Mouse (Mus musculus) brain, embryonic 14.5 days (tissue): ENCODE results near the gene Olfr1251. TPM values are rescaled to one million over a fixed set of nuclear protein-coding genes. Genes with fewer than 3 reads are reported as not detected.
"Not testable (repeated sequence)": the region's sequence is repeated elsewhere in the genome, so short reads cannot be mapped to it uniquely, and the experiment has no call there.

Experiments
- DNase-seq: peaks from one replicate; pipeline ENCODE4 v3.0.0-alpha.2; 2011; ENCODE audit warnings: low read depth
- CTCF ChIP-seq: fragments of 200-500 bp; IDR thresholded peaks from 2 replicates; pipeline ENCODE4 v1.5.1; 2012; ENCODE audit warnings: inconsistent platforms, mild to moderate bottlenecking, moderate library complexity, borderline replicate concordance; ENCODE audit not compliant: insufficient read depth, insufficient read length; ENCODE audit errors: extremely low read depth
- POLR2A ChIP-seq: fragments of 200-500 bp; IDR thresholded peaks from 2 replicates; pipeline ENCODE4 v1.6.1; 2012; ENCODE audit warnings: mild to moderate bottlenecking, inconsistent platforms, borderline replicate concordance; ENCODE audit not compliant: poor library complexity, insufficient read depth, insufficient read length, severe bottlenecking; ENCODE audit errors: extremely low read depth
- polyA plus RNA-seq: library from polyadenylated mRNA; depleted of rRNA; stranded (reverse); fragments of >200 nt; gene quantifications from 2 replicates; pipeline ENCODE4 v1.2.3, GENCODE M21; 2012; rRNA removed

Gene Olfr1251
- polyA plus RNA-seq, result not detected in 2 replicates

DNA sequence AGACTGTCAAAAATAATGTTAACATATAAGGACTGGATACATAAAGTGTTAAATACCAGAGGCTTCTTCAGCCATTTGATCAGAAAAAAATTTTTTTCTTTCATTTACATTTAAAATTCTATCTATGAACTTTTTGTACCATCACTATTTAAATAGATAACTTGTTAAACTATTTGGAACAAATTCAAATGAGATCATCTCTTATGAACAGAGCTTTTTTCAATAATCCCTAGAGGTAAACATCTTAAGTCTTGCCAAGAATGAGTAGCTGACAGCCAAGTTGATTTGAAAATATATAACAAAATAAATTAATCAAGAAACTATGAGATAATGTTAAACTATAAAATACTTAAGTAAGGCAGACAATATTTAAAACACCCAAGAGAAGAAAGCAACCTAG is at the start of gene Olfr1251:
Gene Olfr1251 (minus strand): TSS at position 101 of the 400 bp plus-strand sequence.
- DNase-seq, result no peak

DNA sequence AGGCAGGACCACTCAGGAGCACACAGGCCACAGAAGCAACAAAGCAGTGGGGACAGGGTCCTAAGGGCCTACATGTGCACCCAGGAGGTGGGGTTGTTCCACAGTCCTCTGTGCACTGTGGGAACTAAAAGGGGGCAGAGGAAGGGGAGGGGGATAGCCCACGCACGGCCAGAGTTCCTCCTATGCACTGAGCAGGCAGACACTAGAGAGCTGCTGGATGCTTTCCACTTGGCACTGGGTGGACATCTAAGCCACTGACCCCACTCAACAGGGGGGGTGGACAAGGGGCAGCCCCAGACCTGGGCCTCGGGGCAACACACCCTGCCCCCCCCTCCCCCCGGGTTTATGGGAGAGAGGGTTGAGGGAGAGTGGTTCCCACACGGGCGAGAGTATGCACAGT is 20.2 kb upstream of the Olfr1251 start:
- DNase-seq, result no peak
- TF ChIP-seq CTCF (no peak), POLR2A (no peak)

More for the DNA sequence above, at the start of gene Olfr1251:
- no peak for TF ChIP-seq POLR2A
- TF ChIP-seq CTCF, result no peak

DNA sequence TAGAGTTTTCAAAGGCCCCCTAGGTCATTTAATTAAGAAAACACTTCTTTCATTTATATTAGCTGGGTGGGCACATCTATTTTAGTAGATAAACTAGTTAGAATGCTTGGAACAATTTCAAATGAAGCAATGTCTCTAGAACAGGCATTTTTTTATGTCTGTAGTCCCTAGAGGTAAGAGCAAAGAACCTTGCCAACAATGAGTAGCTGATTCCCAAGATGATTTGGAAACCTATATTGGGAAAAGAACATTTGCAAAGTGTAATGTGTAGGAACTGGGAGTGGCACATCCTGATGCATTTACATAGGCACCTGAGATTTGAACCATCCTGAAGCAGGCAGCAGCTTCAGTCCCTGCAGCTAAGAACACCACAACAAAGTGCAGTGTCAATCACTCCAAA is 10.4 kb downstream of the Olfr1251 start, which contains the start of gene Olfr1250:
Gene Olfr1250 (minus strand): TSS at position 101 of the 400 bp plus-strand sequence.
- DNase-seq, result no peak

DNA sequence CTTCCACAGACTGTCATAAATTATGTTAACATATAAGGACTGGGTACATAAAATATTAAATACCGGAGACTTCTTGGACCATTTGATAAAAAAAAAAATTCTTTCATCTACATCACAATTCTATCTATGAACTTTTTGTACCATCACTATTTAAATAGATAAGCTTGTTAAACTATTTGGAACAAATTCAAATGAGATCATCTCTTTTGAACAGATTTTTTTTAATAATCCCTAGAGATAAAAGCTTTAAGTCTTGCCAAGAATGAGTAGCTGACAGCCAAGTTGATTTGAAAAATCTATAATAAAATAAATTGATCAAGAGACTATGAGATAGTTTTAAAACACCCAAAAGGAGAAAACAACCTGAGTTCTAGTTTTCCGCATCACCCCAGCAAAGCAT is 36.9 kb downstream of the Olfr1251 start, which contains the start of gene Olfr1249:
Gene Olfr1249 (minus strand): TSS at position 101 of the 400 bp plus-strand sequence.
- no peak for TF ChIP-seq CTCF
- TF ChIP-seq POLR2A, result no peak
- no peak for DNase-seq

More for the DNA sequence above, 10.4 kb downstream of the Olfr1251 start, which contains the start of gene Olfr1250:
- no peak for TF ChIP-seq CTCF
- TF ChIP-seq POLR2A, result no peak

DNA sequence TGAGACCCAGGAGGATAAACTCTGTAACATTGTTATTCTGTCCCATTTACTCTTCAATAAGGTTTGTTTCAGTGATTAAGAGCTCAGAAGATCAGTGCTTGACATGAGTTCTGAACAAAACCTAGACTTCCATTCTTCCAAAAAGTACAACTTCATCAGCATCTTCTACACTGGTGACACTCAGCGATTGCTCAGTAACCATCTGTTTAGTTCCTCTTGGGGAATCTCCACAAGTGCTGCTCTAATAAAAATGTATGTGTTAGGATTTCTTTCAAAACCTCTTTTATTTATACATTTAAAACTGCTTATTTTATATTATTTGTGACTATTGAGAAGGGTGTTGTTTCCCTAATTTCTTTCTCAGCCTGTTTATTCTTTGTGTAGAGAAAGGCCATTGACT is 53.6 kb downstream of the Olfr1251 start, which contains the start of gene Olfr1248:
Gene Olfr1248 (minus strand): TSS at position 101 of the 400 bp plus-strand sequence.
- DNase-seq, result not testable (repeated sequence)

Other genes starting within 250 kb of the Olfr1251 start
- not detected in 2 replicates for gene Olfr1240, start 228.9 kb downstream of the Olfr1251 start, polyA plus RNA-seq
- gene Olfr1241, start 184.8 kb downstream of the Olfr1251 start, polyA plus RNA-seq, result not detected in 2 replicates
- gene Olfr1242, start 173.6 kb downstream of the Olfr1251 start, polyA plus RNA-seq, result not detected in 2 replicates
- not detected in 2 replicates for gene Olfr1243, start 140.4 kb downstream of the Olfr1251 start, polyA plus RNA-seq
- gene Olfr1245, start 93.5 kb downstream of the Olfr1251 start, polyA plus RNA-seq, result not detected in 2 replicates
- gene Olfr1246, start 78.8 kb downstream of the Olfr1251 start, polyA plus RNA-seq, result not detected in 2 replicates
- gene Olfr1247, start 57.8 kb downstream of the Olfr1251 start, polyA plus RNA-seq, result not detected in 2 replicates
- gene Olfr1248, start 53.7 kb downstream of the Olfr1251 start, polyA plus RNA-seq, result not detected in 2 replicates
- not detected in 2 replicates for gene Olfr1249, start 37.0 kb downstream of the Olfr1251 start, polyA plus RNA-seq
- gene Olfr1250, start 10.5 kb downstream of the Olfr1251 start, polyA plus RNA-seq, result not detected in 2 replicates
- gene Olfr1252, start 53.1 kb upstream of the Olfr1251 start, polyA plus RNA-seq, result not detected in 2 replicates
- not detected in 2 replicates for gene Olfr1253, start 85.2 kb upstream of the Olfr1251 start, polyA plus RNA-seq
- not detected in 2 replicates for gene Olfr1254, start 121.7 kb upstream of the Olfr1251 start, polyA plus RNA-seq
- gene Olfr1255, start 140.1 kb upstream of the Olfr1251 start, polyA plus RNA-seq, result not detected in 2 replicates
- gene Olfr1256, start 169.6 kb upstream of the Olfr1251 start, polyA plus RNA-seq, result not detected in 2 replicates
- 0.07 and 0.13 TPM in 2 replicates for gene Olfr48, start 176.3 kb upstream of the Olfr1251 start, polyA plus RNA-seq
- not detected in 2 replicates for gene Olfr1257, start 206.5 kb upstream of the Olfr1251 start, polyA plus RNA-seq